Mouse (Mus musculus) thymus, adult 2 months (tissue): ENCODE measurements at regions not wholly inside any gene's neighbourhood (a gene's known extent, or its start where the extent isn't known, plus 50 kb on each side); places are given as distances from the start of the nearest gene placed in this dataset.

Experiments used
- DNase-seq: peaks from one replicate; pipeline ENCODE4 v3.0.0; 2021
- H3K27ac ChIP-seq: fragments of 200-500 bp; 2 replicates; pipeline ENCODE4 v1.5.1; 2012; ENCODE audit warnings: low read length, control low read depth; ENCODE audit not compliant: control insufficient read depth, insufficient read depth
- H3K27me3 ChIP-seq: fragments of 200-500 bp; 2 replicates; pipeline ENCODE4 v1.6.1; 2012; ENCODE audit warnings: mild to moderate bottlenecking, low read length, moderate library complexity, mixed read lengths; ENCODE audit not compliant: control insufficient read depth, insufficient read depth
- H3K36me3 ChIP-seq: fragments of 200-500 bp; 2 replicates; pipeline ENCODE4 v1.6.1; 2012; ENCODE audit warnings: mild to moderate bottlenecking, low read length, moderate library complexity; ENCODE audit not compliant: control insufficient read depth, insufficient read depth
- H3K4me1 ChIP-seq: fragments of 200-500 bp; replicated peaks from 2 replicates; pipeline ENCODE4 v1.6.1; 2012; ENCODE audit warnings: low read length; ENCODE audit not compliant: control insufficient read depth, insufficient read depth
- H3K4me3 ChIP-seq: fragments of 200-500 bp; 2 replicates; pipeline ENCODE4 v1.5.1; 2012; ENCODE audit warnings: mild to moderate bottlenecking, low read length, control low read depth, moderate library complexity; ENCODE audit not compliant: control insufficient read depth, insufficient read depth
- CTCF ChIP-seq: fragments of 200-500 bp; IDR thresholded peaks from 2 replicates; pipeline ENCODE4 v1.5.1; 2012; ENCODE audit warnings: mild to moderate bottlenecking, control low read depth, low read length, moderate library complexity, borderline replicate concordance; ENCODE audit not compliant: control insufficient read depth, poor library complexity, insufficient read depth; ENCODE audit errors: extremely low read depth
- POLR2A ChIP-seq: fragments of 200-500 bp; IDR thresholded peaks from 2 replicates; pipeline ENCODE4 v1.6.1; 2012; ENCODE audit warnings: mild to moderate bottlenecking, low read length, control low read depth, moderate library complexity; ENCODE audit not compliant: control insufficient read depth, poor library complexity, insufficient read depth; ENCODE audit errors: extremely low read depth
- WGBS: fragments of 180-500 bp; shearing (Covaris S2); methylation state at CpG from one replicate; pipeline ENCODE4 v1.1.7; 2018; 5-methylcytosine and 5-hydroxymethylcytosine counted together

GRCm38 (mm10) chr2:117486447-117486846, 143.6 kb upstream of the Rasgrp1 start:
- TF ChIP-seq POLR2A (no peak), CTCF (no peak)
- 96% methylated on average over 2 of the region's 2 CpGs for WGBS
- Histone ChIP-seq H3K4me1 (no peaks in the 10 kb centered on the region), H3K36me3 (no peaks in the 10 kb centered on the region), H3K27me3 (no peaks in the 10 kb centered on the region), H3K27ac (no peak overlapping the region), H3K4me3 (no peak overlapping the region)
- no peak for DNase-seq

GRCm38 (mm10) chr2:117498565-117498964, 155.8 kb upstream of the Rasgrp1 start:
- TF ChIP-seq CTCF, result no peak
- no peak for TF ChIP-seq POLR2A
- H3K27me3 ChIP-seq, result no peaks in the 10 kb centered on the region
- DNase-seq, result no peak
- 97% methylated on average over 5 of the region's 5 CpGs for WGBS
- no peaks in the 10 kb centered on the region for H3K4me1 ChIP-seq
- no peak overlapping the region for H3K27ac ChIP-seq
- no peaks in the 10 kb centered on the region for H3K36me3 ChIP-seq
- no peak overlapping the region for H3K4me3 ChIP-seq

GRCm38 (mm10) chr2:117502611-117503010, 159.8 kb upstream of the Rasgrp1 start:
- TF ChIP-seq CTCF (no peak), POLR2A (no peak)
- no peaks in the 10 kb centered on the region for H3K4me1 ChIP-seq
- DNase-seq, result no peak
- no peak overlapping the region for H3K27ac ChIP-seq
- no peaks in the 10 kb centered on the region for H3K27me3 ChIP-seq
- H3K4me3 ChIP-seq, result no peak overlapping the region
- H3K36me3 ChIP-seq, result no peaks in the 10 kb centered on the region

- WGBS, result 85% methylated on average over 3 of the region's 3 CpGs
- Histone ChIP-seq H3K27me3 (no peaks in the 10 kb centered on the region), H3K27ac (no peak overlapping the region), H3K4me1 (no peaks in the 10 kb centered on the region), H3K4me3 (no peak overlapping the region), H3K36me3 (no peaks in the 10 kb centered on the region)
- no peak for TF ChIP-seq POLR2A
- TF ChIP-seq CTCF, result no peak
- DNase-seq, result no peak
Measured at GRCm38 (mm10) chr2:117511737-117512136, 168.9 kb upstream of the Rasgrp1 start.

GRCm38 (mm10) chr2:117512551-117512950, 169.8 kb upstream of the Rasgrp1 start:
- Histone ChIP-seq H3K4me1 (no peaks in the 10 kb centered on the region), H3K27me3 (no peaks in the 10 kb centered on the region), H3K36me3 (no peaks in the 10 kb centered on the region), H3K27ac (no peak overlapping the region), H3K4me3 (no peak overlapping the region)
- DNase-seq, result no peak
- WGBS, result 94% methylated on average over 9 of the region's 9 CpGs
- TF ChIP-seq CTCF, result no peak
- TF ChIP-seq POLR2A, result no peak

- Histone ChIP-seq H3K4me1 (no peaks in the 10 kb centered on the region), H3K36me3 (no peaks in the 10 kb centered on the region), H3K27me3 (no peaks in the 10 kb centered on the region), H3K4me3 (no peak overlapping the region), H3K27ac (no peak overlapping the region)
- TF ChIP-seq CTCF (no peak), POLR2A (no peak)
- no peak for DNase-seq
- 88% methylated on average over 5 of the region's 5 CpGs for WGBS
Measured at GRCm38 (mm10) chr2:117524437-117524836, 181.6 kb upstream of the Rasgrp1 start.

- WGBS, result 79% methylated on average over 5 of the region's 5 CpGs
- H3K36me3 ChIP-seq, result no peaks in the 10 kb centered on the region
- no peaks in the 10 kb centered on the region for H3K4me1 ChIP-seq
- no peak for DNase-seq
- no peak overlapping the region for H3K27ac ChIP-seq
- no peak overlapping the region for H3K4me3 ChIP-seq
- H3K27me3 ChIP-seq, result no peaks in the 10 kb centered on the region
- TF ChIP-seq CTCF, result no peak
- TF ChIP-seq POLR2A, result no peak
Measured at GRCm38 (mm10) chr2:117538865-117539264, 196.1 kb upstream of the Rasgrp1 start.
